Mouse (Mus musculus): Measurements from ENCODE around the gene Pabpc4. TPM values are rescaled to one million over a fixed set of nuclear protein-coding genes. Genes with fewer than 3 reads are reported as not detected.

Pabpc4 gene
- total and polyA plus RNA-seq, 3 experiments, result 206 to 444 (median 318) TPM

DNA sequence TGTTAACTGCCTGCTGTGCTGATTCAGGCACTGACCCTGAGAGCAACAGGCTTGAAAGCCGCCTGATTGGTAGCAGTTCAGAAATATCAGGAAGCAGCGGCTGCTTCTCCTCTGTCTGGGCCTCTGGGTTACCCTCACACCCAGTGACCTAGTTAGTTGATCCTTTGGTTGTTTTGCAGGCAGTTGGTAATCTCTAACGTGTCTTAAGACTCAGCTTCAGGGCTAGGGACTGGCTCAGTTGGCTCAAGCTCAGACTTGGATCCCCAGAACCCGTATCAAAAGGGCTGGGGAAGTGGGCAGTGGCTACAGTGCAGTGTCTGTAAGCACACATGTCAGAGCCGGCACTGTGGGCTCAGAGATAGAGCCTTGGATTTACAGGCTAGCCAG is 34.0 kb downstream of the Pabpc4 start:
- dilution Hi-C loops (cut with MboI; ENCODE audit: extremely low pct_ligation_motif_present, extremely low pct_unique_long_range_greater_than_20kb, low sequenced_read_pairs), result no loop called here
- H3K9me3 ChIP-seq (replicated peaks; ENCODE audit: low read length), result no peaks in the 10 kb centered on the region
- no peak for DNase-seq (ENCODE audit: extremely low read depth)
- no peak overlapping the region for H3K9ac ChIP-seq (ENCODE audit: insufficient read depth, low read depth)
- no peak overlapping the region for H3K4me3 ChIP-seq (replicated peaks in 1 of 3; ENCODE audit: low read depth in 2 of 3, low read length in 2 of 3, poor library complexity in 1 of 3)
- H3K27ac ChIP-seq (ENCODE audit: insufficient read depth, low read depth), result no peak overlapping the region
- H3K36me3 ChIP-seq (replicated peaks in 1 of 2; ENCODE audit: control insufficient read depth in 1 of 2, insufficient read depth in 1 of 2, low read length in 1 of 2), result peaks cover 81 to 89% of the 10 kb centered on the region in 2 experiments
- H3K4me2 ChIP-seq (ENCODE audit: insufficient read depth, low read depth, poor library complexity, severe bottlenecking), result no peak overlapping the region
- H3K27me3 ChIP-seq (replicated peaks), result no peaks in the 10 kb centered on the region
- TF ChIP-seq CHD2 (IDR thresholded peaks at IDR 0.05; ENCODE audit: low read length) (no peak), MYC (IDR thresholded peaks at IDR 0.05; ENCODE audit: low read depth, low read length) (no peak), RAD21 (IDR thresholded peaks at IDR 0.05; ENCODE audit: low read depth, low read length) (no peak), POLR2A (IDR thresholded peaks at IDR 0.05; ENCODE audit: low read depth, low read length) (no peak), MEF2A (IDR thresholded peaks at IDR 0.05; ENCODE audit: borderline replicate concordance, low read depth, low read length) (no peak), RCOR1 (conservative IDR thresholded peaks at IDR 0.05; ENCODE audit: low read depth, low read length) (no peak), SMC3 (IDR thresholded peaks at IDR 0.05; ENCODE audit: low read depth, low read length) (no peak), SIN3A (IDR thresholded peaks at IDR 0.05; ENCODE audit: low read length) (no peak), MXI1 (IDR thresholded peaks at IDR 0.05; ENCODE audit: low read depth, low read length) (no peak), JUND (conservative IDR thresholded peaks at IDR 0.05; ENCODE audit: low read depth, low read length) (no peak), TBP (conservative IDR thresholded peaks at IDR 0.05; ENCODE audit: low read depth, low read length) (no peak)
- peaks cover 3% of the 10 kb centered on the region for H3K79me2 ChIP-seq (replicated peaks; ENCODE audit: control insufficient read depth, extremely low read depth, insufficient read depth, poor library complexity, severe bottlenecking)
- in situ Hi-C loops (cut with MboI; ENCODE audit: low pct_ligation_motif_present, low pct_unique_long_range_greater_than_20kb, low sequenced_read_pairs), result loop anchor here (25.0 kb wide), 1 partner anchor 541 kb away; no protein-coding TSS in a partner anchor
- peaks cover 0 to 4% of the 10 kb centered on the region in 2 experiments; a peak in 2 of 4 replicates for H3K4me1 ChIP-seq (ENCODE audit: control insufficient read depth in 1 of 2, insufficient read depth in 2 of 2)

DNA sequence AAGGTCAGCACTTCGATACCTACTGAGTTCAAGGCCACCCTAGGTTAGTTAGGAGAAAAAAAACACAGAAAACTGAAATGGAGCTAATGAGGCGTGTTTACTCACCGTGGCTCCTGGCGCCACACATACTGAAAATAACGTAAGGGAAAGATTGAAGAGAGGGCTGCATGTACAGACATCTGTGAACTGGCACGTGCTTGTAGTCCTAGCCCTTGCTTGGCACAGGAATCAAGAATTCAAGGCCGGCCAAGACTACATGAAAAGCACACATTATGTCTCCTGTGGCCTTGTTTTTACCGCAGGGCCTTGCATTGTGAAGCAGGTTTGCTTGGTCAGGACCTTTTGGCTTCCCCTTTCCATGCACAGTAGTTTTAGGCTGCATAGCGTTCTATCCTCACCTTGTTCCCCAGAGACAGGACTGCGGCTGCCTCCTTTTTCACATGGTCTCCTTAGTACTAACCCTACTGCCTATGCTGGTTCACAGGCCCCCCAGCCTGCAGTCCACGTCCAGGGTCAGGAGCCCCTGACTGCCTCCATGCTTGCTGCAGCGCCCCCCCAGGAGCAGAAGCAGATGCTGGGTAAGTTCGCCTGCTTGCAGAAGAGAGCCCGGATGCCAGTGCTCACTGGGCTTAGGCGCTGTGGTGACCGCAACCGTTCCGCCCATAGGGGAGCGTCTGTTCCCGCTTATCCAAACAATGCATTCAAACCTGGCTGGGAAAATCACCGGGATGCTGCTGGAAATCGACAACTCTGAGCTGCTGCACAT is 35.2 kb downstream of the Pabpc4 start:
- dilution Hi-C loops (cut with MboI; ENCODE audit: extremely low pct_ligation_motif_present, extremely low pct_unique_long_range_greater_than_20kb, low sequenced_read_pairs) (no loop called here), in situ Hi-C loops (cut with MboI; ENCODE audit: low pct_ligation_motif_present, low pct_unique_long_range_greater_than_20kb, low sequenced_read_pairs) (loop anchor here (25.0 kb wide), 1 partner anchor 540 kb away; no protein-coding TSS in a partner anchor)
- H3K4me1 ChIP-seq (ENCODE audit: control insufficient read depth in 1 of 2, insufficient read depth in 2 of 2), result peaks cover 0 to 4% of the 10 kb centered on the region in 2 experiments; a peak in 2 of 4 replicates
- no peak overlapping the region for H3K4me2 ChIP-seq (ENCODE audit: insufficient read depth, low read depth, poor library complexity, severe bottlenecking)
- no peak overlapping the region for H3K4me3 ChIP-seq (replicated peaks in 1 of 3; ENCODE audit: low read depth in 2 of 3, low read length in 2 of 3, poor library complexity in 1 of 3)
- no peaks in the 10 kb centered on the region; the same call in none of the 2 replicates for H3K79me2 ChIP-seq (replicated peaks; ENCODE audit: control insufficient read depth, extremely low read depth, insufficient read depth, poor library complexity, severe bottlenecking)
- no peaks in the 10 kb centered on the region for H3K9me3 ChIP-seq (replicated peaks; ENCODE audit: low read length)
- H3K27me3 ChIP-seq (replicated peaks), result no peaks in the 10 kb centered on the region
- TF ChIP-seq IRF4 (IDR thresholded peaks at IDR 0.05; ENCODE audit: low read depth, low read length), result no peak
- no peak overlapping the region for H3K27ac ChIP-seq (ENCODE audit: insufficient read depth, low read depth)
- peaks cover 71 to 85% of the 10 kb centered on the region in 2 experiments for H3K36me3 ChIP-seq (replicated peaks in 1 of 2; ENCODE audit: control insufficient read depth in 1 of 2, insufficient read depth in 1 of 2, low read length in 1 of 2)
- no peak for DNase-seq (ENCODE audit: extremely low read depth)
- H3K9ac ChIP-seq (ENCODE audit: insufficient read depth, low read depth), result no peak overlapping the region

DNA sequence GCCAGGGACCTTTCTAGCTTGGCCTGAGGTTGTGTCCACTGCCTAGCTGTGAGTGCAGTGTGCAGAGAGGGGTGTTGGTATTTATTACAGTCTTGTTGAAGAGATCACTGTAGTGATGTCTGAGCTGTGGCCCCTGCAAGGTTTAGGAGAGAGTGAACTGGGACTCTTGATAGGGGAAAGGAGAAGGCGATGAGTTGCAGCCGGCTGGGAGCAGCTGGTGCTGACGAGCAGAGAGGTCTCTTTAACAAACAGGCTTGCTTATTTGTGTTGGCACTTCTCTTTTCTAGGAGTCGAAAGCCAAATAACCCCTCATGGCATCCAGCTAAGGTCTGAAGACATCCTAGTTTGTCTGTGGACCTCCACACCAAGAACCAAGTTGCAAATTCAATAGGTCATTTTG is 36.1 kb downstream of the Pabpc4 start:
- no peak overlapping the region for H3K4me2 ChIP-seq (ENCODE audit: insufficient read depth, low read depth, poor library complexity, severe bottlenecking)
- H3K27ac ChIP-seq (ENCODE audit: insufficient read depth, low read depth), result no peak overlapping the region
- peaks cover 66 to 85% of the 10 kb centered on the region in 2 experiments for H3K36me3 ChIP-seq (replicated peaks in 1 of 2; ENCODE audit: control insufficient read depth in 1 of 2, insufficient read depth in 1 of 2, low read length in 1 of 2)
- no peaks in the 10 kb centered on the region for H3K27me3 ChIP-seq (replicated peaks)
- H3K79me2 ChIP-seq (replicated peaks; ENCODE audit: control insufficient read depth, extremely low read depth, insufficient read depth, poor library complexity, severe bottlenecking), result no peaks in the 10 kb centered on the region; the same call in 1 of the 2 replicates
- in situ Hi-C loops (cut with MboI; ENCODE audit: low pct_ligation_motif_present, low pct_unique_long_range_greater_than_20kb, low sequenced_read_pairs) (loop anchor here (25.0 kb wide), 1 partner anchor 539 kb away; no protein-coding TSS in a partner anchor), dilution Hi-C loops (cut with MboI; ENCODE audit: extremely low pct_ligation_motif_present, extremely low pct_unique_long_range_greater_than_20kb, low sequenced_read_pairs) (no loop called here)
- H3K4me3 ChIP-seq (replicated peaks in 1 of 3; ENCODE audit: low read depth in 2 of 3, low read length in 2 of 3, poor library complexity in 1 of 3), result no peak overlapping the region
- H3K9me3 ChIP-seq (replicated peaks; ENCODE audit: low read length), result peaks cover 6% of the 10 kb centered on the region
- peaks cover 0 to 4% of the 10 kb centered on the region in 2 experiments; a peak in 2 of 4 replicates for H3K4me1 ChIP-seq (ENCODE audit: control insufficient read depth in 1 of 2, insufficient read depth in 2 of 2)
- no peak for TF ChIP-seq RAD21 (IDR thresholded peaks at IDR 0.05; ENCODE audit: low read depth, low read length)
- no peak for TF ChIP-seq MXI1 (IDR thresholded peaks at IDR 0.05; ENCODE audit: low read depth, low read length)
- TF ChIP-seq USF1 (IDR thresholded peaks at IDR 0.05; ENCODE audit: low read depth, low read length), result no peak
- TF ChIP-seq MYC (IDR thresholded peaks at IDR 0.05; ENCODE audit: low read depth, low read length), result no peak
- no peak for TF ChIP-seq KAT2A (IDR thresholded peaks at IDR 0.05; ENCODE audit: insufficient replicate concordance, low read length)
- no peak for TF ChIP-seq ELF1 (IDR thresholded peaks at IDR 0.05; ENCODE audit: low read depth, low read length)
- no peak for DNase-seq (ENCODE audit: extremely low read depth)
- no peak overlapping the region for H3K9ac ChIP-seq (ENCODE audit: insufficient read depth, low read depth)
